Mouse (Mus musculus) heart, embryonic 12.5 days (tissue): ENCODE measurements around the gene Skap2. TPM values are rescaled to one million over a fixed set of nuclear protein-coding genes. Genes with fewer than 3 reads are reported as not detected.
A peak's percentile ranks its signal among the peaks of the same experiment; 100 is the strongest.

Experiments
- ATAC-seq: fragments of 200-750 bp; cut with Nextera tagmentation; 2 replicates; pipeline ENCODE4 v1.8.0; 2017; ENCODE audit warnings: moderate TSS enrichment, moderate library complexity; ENCODE audit not compliant: insufficient number of reproducible peaks, low FRiP score
- H3K27ac ChIP-seq: fragments of 300-500 bp; sonication (generic); 2 replicates; pipeline ENCODE4 v1.5.1; 2016; ENCODE audit warnings: mild to moderate bottlenecking, moderate library complexity; ENCODE audit not compliant: poor library complexity, severe bottlenecking
- H3K27me3 ChIP-seq: fragments of 300-500 bp; sonication (generic); replicated peaks from 2 replicates; pipeline ENCODE4 v1.6.1; 2016; ENCODE audit warnings: mild to moderate bottlenecking, moderate library complexity
- H3K36me3 ChIP-seq: fragments of 300-500 bp; sonication (generic); 2 replicates; pipeline ENCODE4 v1.6.1; 2016; ENCODE audit warnings: mild to moderate bottlenecking, moderate library complexity
- H3K4me1 ChIP-seq: fragments of 300-500 bp; sonication (generic); replicated peaks from 2 replicates; pipeline ENCODE4 v1.6.1; 2016; ENCODE audit warnings: mild to moderate bottlenecking
- H3K4me2 ChIP-seq: fragments of 300-500 bp; sonication (generic); 2 replicates; pipeline ENCODE4 v1.6.1; 2016; ENCODE audit warnings: mild to moderate bottlenecking, moderate library complexity
- H3K4me3 ChIP-seq: fragments of 300-500 bp; sonication (generic); 2 replicates; pipeline ENCODE4 v1.5.1; 2016; ENCODE audit warnings: mild to moderate bottlenecking
- H3K9ac ChIP-seq: fragments of 300-500 bp; sonication (generic); 2 replicates; pipeline ENCODE4 v1.6.1; 2016; ENCODE audit warnings: mild to moderate bottlenecking, moderate library complexity
- H3K9me3 ChIP-seq: fragments of 300-500 bp; sonication (generic); replicated peaks from 2 replicates; pipeline ENCODE4 v1.6.1; 2016; ENCODE audit warnings: mild to moderate bottlenecking, moderate library complexity
- WGBS: fragments of 180-500 bp; shearing (Covaris S2); methylation state at CpG from one replicate; pipeline ENCODE4 v1.1.7; 2016; 5-methylcytosine and 5-hydroxymethylcytosine counted together
- polyA plus RNA-seq: library from polyadenylated mRNA; unstranded; fragments of >200 nt; fragmentation: Nextera tagmentation; extraction: Ambion mirVana; gene quantifications from 2 replicates; pipeline ENCODE4 v1.2.1, GENCODE M21; 2016

Gene Skap2
- polyA plus RNA-seq, 1 experiment from 2014 or later: 13.9 TPM

- Histone ChIP-seq H3K27ac (no peak overlapping the region), H3K36me3 (no peaks in the 10 kb centered on the region), H3K4me3 (no peak overlapping the region), H3K9me3 (0 out of 2 replicates have a peak, but pooled peaks cover 5% of the 10 kb centered on the region), H3K4me1 (peaks cover 3% of the 10 kb centered on the region; the same call in 1 of the 2 replicates), H3K27me3 (no peaks in the 10 kb centered on the region), H3K9ac (no peak overlapping the region), H3K4me2 (no peak overlapping the region)
- ATAC-seq: no peak
- WGBS: 71% methylated on average over 11 of the region's 11 CpGs
Observed at GRCm38 (mm10) chr6:52026281-52026680, 13.9 kb upstream of the Skap2 start.

- Histone ChIP-seq H3K4me2 (no peak overlapping the region), H3K4me1 (peaks cover 3% of the 10 kb centered on the region; the same call in 1 of the 2 replicates), H3K36me3 (no peaks in the 10 kb centered on the region), H3K27me3 (no peaks in the 10 kb centered on the region), H3K27ac (no peak overlapping the region), H3K4me3 (no peak overlapping the region), H3K9me3 (peaks cover 5% of the 10 kb centered on the region; the same call in 1 of the 2 replicates), H3K9ac (no peak overlapping the region)
- ATAC-seq: no peak
- 13% methylated on average over 5 of the region's 5 CpGs for WGBS
Observed at GRCm38 (mm10) chr6:52024730-52025129, 12.4 kb upstream of the Skap2 start.

- no peak overlapping the region for H3K9ac ChIP-seq
- peaks cover 3% of the 10 kb centered on the region; the same call in 1 of the 2 replicates for H3K9me3 ChIP-seq
- ATAC-seq: no peak
- no peaks in the 10 kb centered on the region for H3K27me3 ChIP-seq
- no peaks in the 10 kb centered on the region for H3K36me3 ChIP-seq
- no peak overlapping the region for H3K27ac ChIP-seq
- H3K4me3 ChIP-seq: no peak overlapping the region
- H3K4me1 ChIP-seq: peaks cover 3% of the 10 kb centered on the region; the same call in 1 of the 2 replicates
- WGBS: 40% methylated on average over 3 of the region's 5 CpGs
- H3K4me2 ChIP-seq: no peak overlapping the region
Observed at GRCm38 (mm10) chr6:52022363-52022762, 10.0 kb upstream of the Skap2 start.

GRCm38 (mm10) chr6:52020276-52020675 lies 7.9 kb upstream of the Skap2 start:
- peaks cover 3% of the 10 kb centered on the region; the same call in 1 of the 2 replicates for H3K4me1 ChIP-seq
- no peak overlapping the region for H3K4me2 ChIP-seq
- no peaks in the 10 kb centered on the region; the same call in 1 of the 2 replicates for H3K9me3 ChIP-seq
- H3K36me3 ChIP-seq: no peaks in the 10 kb centered on the region
- no peaks in the 10 kb centered on the region for H3K27me3 ChIP-seq
- 79% methylated on average over 5 of the region's 5 CpGs for WGBS
- H3K4me3 ChIP-seq: no peak overlapping the region
- no peak overlapping the region for H3K9ac ChIP-seq
- ATAC-seq: no peak
- no peak overlapping the region for H3K27ac ChIP-seq

GRCm38 (mm10) chr6:52013245-52013945 lies 1.0 kb upstream of the Skap2 start:
- H3K4me3 ChIP-seq: peak overlapping the region; percentile 73
- H3K4me1 ChIP-seq: no peaks in the 10 kb centered on the region; the same call in 1 of the 2 replicates
- peaks cover 19% of the 10 kb centered on the region for H3K27me3 ChIP-seq
- H3K9ac ChIP-seq: no peak overlapping the region
- no peaks in the 10 kb centered on the region for H3K9me3 ChIP-seq
- peak overlapping the region; percentile 84 for H3K4me2 ChIP-seq
- no peaks in the 10 kb centered on the region for H3K36me3 ChIP-seq
- no peak overlapping the region for H3K27ac ChIP-seq
- ATAC-seq: no peak
- 17% methylated on average over 3 of the region's 3 CpGs for WGBS

GRCm38 (mm10) chr6:52011559-52012408 lies 565 bp downstream of the Skap2 start:
- peak; percentile 86 for ATAC-seq
- Histone ChIP-seq H3K36me3 (no peaks in the 10 kb centered on the region), H3K4me1 (no peaks in the 10 kb centered on the region; the same call in 1 of the 2 replicates), H3K4me2 (peak overlapping the region; percentile 84), H3K27me3 (peaks cover 35% of the 10 kb centered on the region), H3K4me3 (peak overlapping the region; percentile 73), H3K9me3 (no peaks in the 10 kb centered on the region), H3K27ac (no peak overlapping the region), H3K9ac (peak overlapping the region; percentile 65)
- 8% methylated on average over 26 of the region's 26 CpGs for WGBS

- ATAC-seq: no peak
- Histone ChIP-seq H3K36me3 (no peaks in the 10 kb centered on the region), H3K27ac (no peak overlapping the region), H3K4me2 (no peak overlapping the region), H3K9me3 (no peaks in the 10 kb centered on the region), H3K27me3 (peaks cover 49% of the 10 kb centered on the region), H3K4me3 (no peak overlapping the region), H3K9ac (no peak overlapping the region), H3K4me1 (peaks cover 9% of the 10 kb centered on the region; the same call in 1 of the 2 replicates)
- 57% methylated on average over 6 of the region's 6 CpGs for WGBS
Observed at GRCm38 (mm10) chr6:52009385-52009784, 3.0 kb downstream of the Skap2 start.

- Histone ChIP-seq H3K4me1 (peaks cover 9% of the 10 kb centered on the region; the same call in 1 of the 2 replicates), H3K36me3 (no peaks in the 10 kb centered on the region), H3K9me3 (no peaks in the 10 kb centered on the region), H3K9ac (no peak overlapping the region), H3K4me3 (no peak overlapping the region), H3K27ac (no peak overlapping the region), H3K27me3 (peaks cover 55% of the 10 kb centered on the region), H3K4me2 (no peak overlapping the region)
- ATAC-seq: no peak
- 19% methylated on average over 3 of the region's 3 CpGs for WGBS
Observed at GRCm38 (mm10) chr6:52008757-52009156, 3.6 kb downstream of the Skap2 start.

GRCm38 (mm10) chr6:52006649-52007218 lies 5.6 kb downstream of the Skap2 start:
- H3K4me2 ChIP-seq: peak overlapping the region; percentile 50
- H3K36me3 ChIP-seq: no peaks in the 10 kb centered on the region
- no peak overlapping the region for H3K4me3 ChIP-seq
- H3K9ac ChIP-seq: no peak overlapping the region
- WGBS: 8% methylated on average over 13 of the region's 13 CpGs
- H3K27ac ChIP-seq: no peak overlapping the region
- peaks cover 61% of the 10 kb centered on the region for H3K27me3 ChIP-seq
- no peak for ATAC-seq
- peaks cover 9% of the 10 kb centered on the region; the same call in 1 of the 2 replicates for H3K4me1 ChIP-seq
- H3K9me3 ChIP-seq: no peaks in the 10 kb centered on the region

GRCm38 (mm10) chr6:52005963-52006648 lies 6.2 kb downstream of the Skap2 start:
- ATAC-seq: no peak
- no peaks in the 10 kb centered on the region for H3K9me3 ChIP-seq
- H3K9ac ChIP-seq: peak overlapping the region; percentile 46; the same call in 1 of the 2 replicates
- peaks cover 61% of the 10 kb centered on the region for H3K27me3 ChIP-seq
- H3K27ac ChIP-seq: no peak overlapping the region
- no peaks in the 10 kb centered on the region for H3K36me3 ChIP-seq
- peak overlapping the region; percentile 7; the same call in 1 of the 2 replicates for H3K4me3 ChIP-seq
- 3% methylated on average over 19 of the region's 19 CpGs for WGBS
- H3K4me1 ChIP-seq: peaks cover 9% of the 10 kb centered on the region; the same call in 1 of the 2 replicates
- H3K4me2 ChIP-seq: peak overlapping the region; percentile 50
